Mouse (Mus musculus): ENCODE measurements around the gene Cd69. TPM values are rescaled to one million over a fixed set of nuclear protein-coding genes. Genes with fewer than 3 reads are reported as not detected.

The Cd69 gene
- polyA plus RNA-seq, 1 experiment from 2014 or later: 0.10 TPM

- Histone ChIP-seq H3K27me3 (ENCODE audit: low read depth, poor library complexity, severe bottlenecking) (no peaks in the 10 kb centered on the region), H3K36me3 (no peaks in the 10 kb centered on the region), H3K27ac (replicated peaks) (no peak overlapping the region), H3K9me3 (replicated peaks) (no peaks in the 10 kb centered on the region), H3K4me1 (no peaks in the 10 kb centered on the region), H3K4me3 (no peak overlapping the region)
- WGBS: 85% methylated on average over 3 of the region's 3 CpGs
- no peak for DNase-seq (ENCODE audit: low spot score)
These were observed 45.3 kb downstream of the Cd69 start for GRCm38 (mm10) chr6:129229774-129230578.

DNA sequence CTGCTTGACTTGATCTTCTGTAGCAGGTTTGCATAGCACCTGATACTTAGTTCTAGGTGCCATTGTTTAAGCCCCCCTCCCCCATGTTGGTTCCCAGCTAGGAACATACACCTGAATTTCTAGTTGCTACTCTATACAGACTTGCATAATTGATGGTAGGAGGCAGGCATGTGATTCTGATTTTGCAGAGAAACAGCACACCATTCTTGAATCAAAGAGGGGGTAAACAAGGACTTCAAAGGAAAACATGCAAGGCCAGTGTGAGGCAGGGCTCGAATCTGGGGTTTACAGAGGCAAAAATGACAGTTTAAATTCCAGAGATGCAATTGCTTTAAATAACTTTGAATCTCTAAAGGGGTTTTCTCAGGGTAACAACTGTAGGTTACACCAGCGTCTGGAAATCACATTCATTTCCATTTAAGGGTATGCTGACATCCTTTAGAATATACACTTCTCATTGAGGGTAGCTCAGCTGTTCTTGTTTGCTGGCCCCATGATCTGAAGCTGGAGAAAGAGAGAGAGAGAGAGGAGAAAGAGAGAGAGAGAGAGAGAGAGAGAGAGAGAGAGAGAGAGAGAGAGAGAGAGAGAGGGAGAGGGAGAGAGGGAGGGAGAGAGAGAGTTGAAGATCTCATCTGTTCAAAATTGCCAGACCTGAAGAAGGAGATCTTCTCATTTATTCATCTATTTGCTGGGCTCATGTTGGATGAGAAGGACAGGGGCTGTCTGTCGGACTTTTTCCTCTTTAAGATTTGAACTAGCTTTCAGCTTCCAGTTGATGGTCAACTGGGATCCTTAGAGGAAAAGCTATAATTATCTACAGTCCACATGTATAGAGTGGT lies 46.1 kb downstream of the Cd69 start:
- 59% methylated on average over 3 of the region's 3 CpGs for WGBS
- H3K27me3 ChIP-seq (ENCODE audit: low read depth, poor library complexity, severe bottlenecking): no peaks in the 10 kb centered on the region
- H3K27ac ChIP-seq (replicated peaks): no peak overlapping the region
- no peak overlapping the region for H3K4me3 ChIP-seq
- H3K9me3 ChIP-seq (replicated peaks): no peaks in the 10 kb centered on the region
- H3K36me3 ChIP-seq: no peaks in the 10 kb centered on the region
- no peak for DNase-seq (ENCODE audit: low spot score)
- no peaks in the 10 kb centered on the region for H3K4me1 ChIP-seq

DNA sequence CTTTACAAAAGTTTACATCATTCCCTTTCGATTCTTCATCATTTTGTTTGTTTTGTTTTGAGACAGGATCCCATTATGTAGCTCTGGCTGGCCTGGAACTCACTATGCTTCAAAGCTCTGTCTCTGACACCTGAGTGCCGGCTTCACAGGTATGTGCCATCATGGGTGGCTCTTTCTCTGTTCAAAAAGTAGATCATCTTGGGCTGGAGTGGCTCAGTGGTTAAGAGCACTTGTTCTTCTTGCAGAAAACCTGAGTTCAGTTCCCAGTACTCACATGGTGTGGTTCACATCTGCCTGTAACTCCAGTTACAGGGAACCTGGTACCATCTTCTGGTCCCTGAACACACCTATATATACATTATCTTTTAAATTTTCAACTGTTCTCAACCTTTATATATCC lies 50.2 kb downstream of the Cd69 start:
- Histone ChIP-seq H3K4me1 (no peaks in the 10 kb centered on the region), H3K4me3 (no peak overlapping the region), H3K27ac (replicated peaks) (no peak overlapping the region), H3K9me3 (replicated peaks) (no peaks in the 10 kb centered on the region), H3K36me3 (no peaks in the 10 kb centered on the region), H3K27me3 (ENCODE audit: low read depth, poor library complexity, severe bottlenecking) (no peaks in the 10 kb centered on the region)
- 84% methylated on average over 2 of the region's 2 CpGs for WGBS
- no peak for DNase-seq (ENCODE audit: low spot score)

DNA sequence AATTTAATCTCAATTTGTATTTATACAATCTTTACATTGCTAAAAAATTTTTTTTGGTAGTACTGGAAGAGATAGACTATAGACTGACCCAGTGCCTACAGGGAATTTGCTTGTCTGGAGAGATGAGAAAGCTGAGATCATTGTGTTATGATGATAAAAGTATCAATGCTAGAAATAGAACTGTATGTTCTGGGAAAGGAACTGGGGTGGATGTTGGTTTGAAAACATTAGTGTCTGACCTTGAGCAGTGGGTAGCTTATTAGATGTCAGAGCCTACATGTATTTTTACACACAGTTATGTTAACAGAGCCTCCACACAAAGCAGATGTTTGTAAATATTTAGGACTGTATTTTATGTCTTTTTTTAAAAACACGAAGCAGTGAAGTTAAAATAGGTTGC lies 51.1 kb downstream of the Cd69 start:
- WGBS: 92% methylated on average over 1 of the region's 1 CpGs
- Histone ChIP-seq H3K36me3 (no peaks in the 10 kb centered on the region), H3K9me3 (replicated peaks) (no peaks in the 10 kb centered on the region), H3K4me3 (no peak overlapping the region), H3K4me1 (no peaks in the 10 kb centered on the region), H3K27ac (replicated peaks) (no peak overlapping the region), H3K27me3 (ENCODE audit: low read depth, poor library complexity, severe bottlenecking) (no peaks in the 10 kb centered on the region)
- no peak for DNase-seq (ENCODE audit: low spot score)

DNA sequence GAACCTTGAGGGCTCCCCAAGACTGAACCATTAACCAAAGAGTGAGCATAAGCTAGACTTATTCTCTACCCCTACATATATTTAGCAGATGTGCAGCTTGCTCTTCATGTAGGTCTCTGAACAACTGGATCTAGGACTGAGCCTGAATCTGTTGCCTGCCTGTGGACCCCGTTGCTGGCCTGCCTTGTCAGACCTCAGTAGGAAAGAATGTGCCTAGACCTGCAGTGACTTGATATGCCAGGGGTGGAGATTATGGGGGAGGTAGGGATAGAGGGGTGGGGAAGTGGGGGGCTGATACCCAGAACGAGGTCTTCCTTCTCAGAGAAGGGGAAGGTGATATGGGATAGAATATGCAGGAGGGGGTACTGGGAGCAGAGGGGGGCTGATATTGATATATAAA lies 51.6 kb downstream of the Cd69 start:
- Histone ChIP-seq H3K4me3 (no peak overlapping the region), H3K27ac (replicated peaks) (no peak overlapping the region), H3K4me1 (no peaks in the 10 kb centered on the region), H3K27me3 (ENCODE audit: low read depth, poor library complexity, severe bottlenecking) (no peaks in the 10 kb centered on the region), H3K36me3 (no peaks in the 10 kb centered on the region), H3K9me3 (replicated peaks) (no peaks in the 10 kb centered on the region)
- 71% methylated on average over 2 of the region's 2 CpGs for WGBS
- no peak for DNase-seq (ENCODE audit: low spot score)

GRCm38 (mm10) chr6:129222188-129222800 lies 52.9 kb downstream of the Cd69 start:
- 91% methylated on average over 3 of the region's 3 CpGs for WGBS
- no peaks in the 10 kb centered on the region for H3K9me3 ChIP-seq (replicated peaks)
- no peaks in the 10 kb centered on the region for H3K36me3 ChIP-seq
- no peak for DNase-seq (ENCODE audit: low spot score)
- no peak overlapping the region for H3K27ac ChIP-seq (replicated peaks)
- no peak overlapping the region for H3K4me3 ChIP-seq
- no peaks in the 10 kb centered on the region for H3K27me3 ChIP-seq (ENCODE audit: low read depth, poor library complexity, severe bottlenecking)
- H3K4me1 ChIP-seq: no peaks in the 10 kb centered on the region

DNA sequence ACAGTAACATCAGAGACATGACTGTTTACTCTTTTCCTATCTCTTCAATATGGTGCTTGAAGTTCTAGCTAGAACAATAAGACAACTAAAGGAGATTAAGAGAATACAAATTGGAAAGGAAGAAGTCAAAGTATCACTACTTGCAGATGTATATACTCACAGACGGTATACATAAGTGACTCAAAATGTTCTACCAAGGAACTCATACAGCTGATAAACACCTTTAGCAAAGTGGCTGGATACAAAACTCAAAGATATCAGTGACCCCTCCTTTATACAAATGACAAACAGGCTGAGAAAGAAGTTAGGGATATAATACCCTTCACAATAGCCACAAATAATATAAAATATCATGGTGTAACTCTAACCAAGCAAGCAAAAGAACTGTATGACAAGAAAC lies 54.2 kb downstream of the Cd69 start:
- Histone ChIP-seq H3K27ac (replicated peaks) (no peak overlapping the region), H3K36me3 (no peaks in the 10 kb centered on the region), H3K4me1 (no peaks in the 10 kb centered on the region), H3K9me3 (replicated peaks) (no peaks in the 10 kb centered on the region), H3K27me3 (ENCODE audit: low read depth, poor library complexity, severe bottlenecking) (no peaks in the 10 kb centered on the region), H3K4me3 (no peak overlapping the region)
- WGBS: 94% methylated on average over 1 of the region's 1 CpGs
- no peak for DNase-seq (ENCODE audit: low spot score)

DNA sequence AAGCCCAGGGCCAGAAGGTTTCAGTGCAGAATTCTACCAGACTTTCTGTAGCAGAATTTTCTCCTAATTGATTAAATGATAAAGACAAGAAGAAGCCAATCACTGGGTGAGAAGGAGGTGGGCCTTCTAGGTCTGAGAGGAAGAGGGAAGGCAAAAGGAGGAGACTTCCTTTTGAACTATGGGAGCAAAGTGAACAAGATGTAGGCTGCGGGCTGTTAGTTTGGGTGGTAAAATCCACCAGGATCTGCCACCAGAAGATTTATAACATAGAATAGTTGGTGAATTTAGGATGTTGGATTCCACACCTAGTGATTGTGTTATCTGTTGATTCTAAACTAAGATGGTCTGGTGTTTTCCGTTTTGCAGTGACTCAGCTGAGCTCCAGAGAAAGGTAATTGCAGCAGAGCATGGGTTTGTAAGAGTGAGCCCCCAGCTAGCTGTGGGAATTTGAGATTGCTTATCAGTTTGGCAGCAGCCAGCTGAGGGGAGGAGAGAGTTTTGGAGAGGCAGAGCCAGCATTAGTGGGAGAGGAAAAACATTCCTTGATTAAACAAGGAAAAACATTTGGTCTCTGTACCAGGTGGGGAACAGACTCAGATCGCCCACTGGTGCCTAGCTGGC lies 55.2 kb downstream of the Cd69 start:
- H3K4me3 ChIP-seq: no peak overlapping the region
- H3K27ac ChIP-seq (replicated peaks): no peak overlapping the region
- no peaks in the 10 kb centered on the region for H3K9me3 ChIP-seq (replicated peaks)
- DNase-seq (ENCODE audit: low spot score): no peak
- 82% methylated on average over 3 of the region's 3 CpGs for WGBS
- H3K36me3 ChIP-seq: no peaks in the 10 kb centered on the region
- no peaks in the 10 kb centered on the region for H3K4me1 ChIP-seq
- no peaks in the 10 kb centered on the region for H3K27me3 ChIP-seq (ENCODE audit: low read depth, poor library complexity, severe bottlenecking)

GRCm38 (mm10) chr6:129218191-129218696 lies 57.0 kb downstream of the Cd69 start:
- H3K9me3 ChIP-seq (replicated peaks): no peaks in the 10 kb centered on the region
- H3K4me1 ChIP-seq: no peaks in the 10 kb centered on the region
- H3K36me3 ChIP-seq: no peaks in the 10 kb centered on the region
- H3K27ac ChIP-seq (replicated peaks): no peak overlapping the region
- DNase-seq (ENCODE audit: low spot score): no peak
- no peak overlapping the region for H3K4me3 ChIP-seq
- H3K27me3 ChIP-seq (ENCODE audit: low read depth, poor library complexity, severe bottlenecking): no peaks in the 10 kb centered on the region
- WGBS: 90% methylated on average over 5 of the region's 5 CpGs

Other genes starting within 250 kb of the Cd69 start
- gene Klrb1f, start 229.5 kb downstream of the Cd69 start, polyA plus RNA-seq (2016; fragmentation: Nextera tagmentation; extraction: Ambion mirVana): 0.25 TPM in 1 of 2 replicates, not detected in the other
- gene Clec2e, start 174.5 kb downstream of the Cd69 start, polyA plus RNA-seq (2016; fragmentation: Nextera tagmentation; extraction: Ambion mirVana): not detected in 2 replicates
- gene Clec2d, start 94.8 kb downstream of the Cd69 start, polyA plus RNA-seq (2016; fragmentation: Nextera tagmentation; extraction: Ambion mirVana): not detected in 2 replicates
- gene 4922502D21Rik, start 56.4 kb upstream of the Cd69 start, polyA plus RNA-seq (2016; fragmentation: Nextera tagmentation; extraction: Ambion mirVana): not detected in 2 replicates
- 0.09 and 0.26 TPM in 2 replicates for gene Clec12a, start 67.3 kb upstream of the Cd69 start, polyA plus RNA-seq (2016; fragmentation: Nextera tagmentation; extraction: Ambion mirVana)
- not detected in 2 replicates for gene Clec12b, start 110.4 kb upstream of the Cd69 start, polyA plus RNA-seq (2016; fragmentation: Nextera tagmentation; extraction: Ambion mirVana)
- gene Clec1b, start 121.9 kb upstream of the Cd69 start, polyA plus RNA-seq (2016; fragmentation: Nextera tagmentation; extraction: Ambion mirVana): 12.0 and 20.7 TPM in 2 replicates
- gene Clec9a, start 133.4 kb upstream of the Cd69 start, polyA plus RNA-seq (2016; fragmentation: Nextera tagmentation; extraction: Ambion mirVana): 0.11 and 0.21 TPM in 2 replicates
- gene Clec1a, start 176.6 kb upstream of the Cd69 start, polyA plus RNA-seq (2016; fragmentation: Nextera tagmentation; extraction: Ambion mirVana): 0.42 and 0.68 TPM in 2 replicates
- 0.10 TPM in 1 of 2 replicates, not detected in the other for gene Olr1, start 231.7 kb upstream of the Cd69 start, polyA plus RNA-seq (2016; fragmentation: Nextera tagmentation; extraction: Ambion mirVana)
- not detected in 2 replicates for gene Tmem52b, start 237.1 kb upstream of the Cd69 start, polyA plus RNA-seq (2016; fragmentation: Nextera tagmentation; extraction: Ambion mirVana)